Mouse (Mus musculus): ENCODE data around the gene Nuak2.
"Not testable (repeated sequence)": the region's sequence is repeated elsewhere in the genome, so short reads cannot be mapped to it uniquely, and the experiment has no call there.

Nuak2 gene

DNA sequence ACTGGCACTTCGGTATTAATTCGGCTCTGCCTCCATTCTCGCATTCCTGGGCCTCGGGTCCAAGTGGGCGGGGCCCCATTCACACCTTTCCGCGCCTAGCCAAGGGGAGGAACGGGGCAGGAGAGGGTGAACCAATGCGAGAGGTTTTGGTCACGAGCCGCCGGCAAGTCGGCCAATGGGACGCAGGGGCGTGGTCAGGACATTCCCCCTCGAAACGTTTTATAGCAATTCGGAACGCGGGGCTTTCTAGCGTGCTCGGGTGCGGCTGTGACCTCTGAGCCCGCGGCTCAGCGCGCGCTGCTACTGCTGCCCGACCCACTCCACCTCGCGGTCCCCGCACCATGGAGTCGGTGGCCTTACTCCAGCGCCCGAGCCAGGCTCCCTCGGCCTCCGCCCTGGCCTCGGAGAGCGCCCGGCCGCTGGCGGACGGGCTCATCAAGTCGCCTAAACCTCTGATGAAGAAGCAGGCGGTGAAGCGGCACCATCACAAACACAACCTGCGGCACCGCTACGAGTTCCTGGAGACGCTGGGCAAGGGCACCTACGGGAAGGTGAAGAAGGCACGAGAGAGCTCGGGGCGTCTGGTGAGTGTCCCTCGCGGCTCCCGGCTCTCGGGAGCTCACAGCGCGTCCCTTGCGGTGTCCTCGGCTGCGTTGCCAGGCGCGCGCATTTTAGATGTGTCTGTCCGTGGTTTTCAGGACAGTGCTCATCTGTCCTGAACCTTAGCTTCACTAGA, at the start of gene Nuak2:
Gene Nuak2 (plus strand): TSS at position 238 of the 736 bp plus-strand sequence.
- CTCF ChIA-PET, result interaction anchor here (0.7 to 2.4 kb wide), 4 partner anchors 11 to 81 kb away, joined by 3 to 64 read pairs (median 4); no protein-coding TSS in a partner anchor

DNA sequence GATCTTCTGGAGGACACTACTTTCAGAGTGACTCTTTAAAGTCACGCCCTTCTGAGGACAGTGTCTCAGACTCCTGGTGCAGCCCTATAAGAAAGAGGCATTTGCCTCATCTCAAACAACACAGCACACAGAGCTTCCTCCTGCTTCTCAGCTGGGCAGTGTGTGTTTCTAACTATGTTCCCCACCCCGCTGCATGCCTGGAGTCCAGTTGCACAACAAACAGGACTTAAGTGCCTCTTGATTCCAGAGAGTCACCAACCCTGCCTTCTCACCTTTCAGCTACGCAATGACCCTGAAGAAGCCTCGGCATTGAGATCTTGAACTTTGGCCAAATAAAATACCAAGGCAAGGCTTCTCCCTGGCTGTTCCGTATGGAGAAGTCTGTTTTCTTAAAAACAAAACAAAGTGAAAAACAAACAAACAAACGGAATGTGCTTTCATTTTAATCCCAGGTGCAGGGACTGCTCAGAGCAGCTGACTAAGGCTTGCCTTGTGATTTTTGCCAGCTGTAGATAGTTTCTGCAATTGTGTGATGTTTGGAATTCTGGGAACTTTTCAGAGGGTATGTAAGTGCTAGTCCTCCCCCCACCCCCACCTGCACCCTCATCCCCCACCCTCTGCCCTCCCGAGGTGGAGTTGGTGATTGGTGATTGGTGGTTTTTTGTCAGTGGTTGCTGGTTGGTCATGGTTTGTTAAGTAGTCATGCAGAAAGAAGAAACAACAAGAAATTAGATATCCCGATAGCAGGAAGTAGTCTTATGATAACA, 49.0 kb upstream of the Nuak2 start:
- CTCF ChIA-PET, result interaction anchor here (0.7 kb wide), 1 partner anchor 87 kb away, joined by 3 read pairs; no protein-coding TSS in a partner anchor

DNA sequence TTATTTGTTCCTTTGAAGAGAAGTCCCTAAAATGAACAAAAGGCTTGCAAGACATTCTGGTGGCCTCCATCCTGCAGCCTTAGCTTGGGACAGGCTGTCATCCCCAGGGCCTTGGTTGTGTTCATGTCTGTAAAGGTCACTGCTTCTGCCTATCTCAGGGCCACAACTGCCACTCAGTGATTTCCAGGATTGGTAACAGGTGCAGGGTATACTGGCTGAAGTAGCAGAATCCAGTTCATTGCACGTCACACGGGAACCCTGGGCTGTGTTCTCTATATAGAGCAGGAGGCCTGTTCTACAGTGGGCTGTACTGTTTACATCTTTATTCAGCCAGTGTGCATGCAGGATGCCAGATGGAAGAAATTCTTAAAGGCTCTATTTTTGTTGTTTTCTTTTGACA, 48.0 kb upstream of the Nuak2 start:
- CTCF ChIA-PET, result no interaction called here

DNA sequence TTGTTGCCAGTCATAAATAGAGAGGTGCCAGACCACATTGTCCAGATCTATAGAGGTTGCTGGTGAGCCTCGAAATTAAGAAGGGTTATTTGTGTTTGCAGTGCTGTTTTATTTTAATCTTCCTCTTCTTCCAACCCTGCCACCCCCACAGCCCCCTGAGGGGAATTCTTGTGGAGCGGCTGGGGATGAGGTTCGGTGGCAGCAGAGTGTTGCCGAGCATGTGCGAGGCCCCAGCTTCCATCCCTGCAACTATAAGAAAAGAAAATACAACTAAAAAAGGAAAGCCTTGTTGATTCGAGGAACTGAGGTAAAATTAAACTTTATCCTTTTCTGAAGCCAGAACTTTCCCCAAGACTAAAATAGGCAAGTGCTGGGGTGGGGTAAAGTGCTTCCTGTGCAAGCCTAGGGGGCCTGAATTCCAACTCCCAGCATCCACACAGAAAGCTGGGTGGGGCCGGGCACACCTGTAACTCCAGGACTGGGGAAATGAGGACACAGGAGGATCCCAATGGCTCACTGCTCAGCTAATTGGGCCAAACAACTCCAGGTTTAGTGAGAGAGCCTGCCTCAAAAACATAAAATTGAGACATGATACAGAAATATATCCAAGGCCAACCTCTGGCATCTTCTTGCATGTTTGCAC, 47.4 kb upstream of the Nuak2 start:
- CTCF ChIA-PET, result no interaction called here

DNA sequence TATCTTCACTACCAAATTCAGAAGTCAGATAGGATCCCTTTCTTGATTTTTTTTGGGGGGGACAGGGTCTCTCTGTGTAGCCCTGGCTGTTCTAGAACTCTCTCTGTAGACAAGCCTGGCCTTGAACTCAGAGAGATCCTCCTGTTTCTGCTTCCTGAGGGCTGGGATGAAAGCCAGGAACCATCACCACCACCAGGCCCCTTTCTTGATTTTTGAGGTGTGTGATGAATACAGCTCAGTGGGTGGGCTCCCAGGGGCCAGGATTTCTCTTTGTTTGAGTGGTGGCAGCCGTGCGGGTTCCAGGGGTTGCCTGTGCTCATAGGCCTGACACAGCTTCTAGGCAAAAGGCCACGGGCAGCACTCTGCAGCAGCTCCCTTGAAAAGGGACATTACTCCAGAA, 44.7 kb upstream of the Nuak2 start:
- CTCF ChIA-PET, result no interaction called here

DNA sequence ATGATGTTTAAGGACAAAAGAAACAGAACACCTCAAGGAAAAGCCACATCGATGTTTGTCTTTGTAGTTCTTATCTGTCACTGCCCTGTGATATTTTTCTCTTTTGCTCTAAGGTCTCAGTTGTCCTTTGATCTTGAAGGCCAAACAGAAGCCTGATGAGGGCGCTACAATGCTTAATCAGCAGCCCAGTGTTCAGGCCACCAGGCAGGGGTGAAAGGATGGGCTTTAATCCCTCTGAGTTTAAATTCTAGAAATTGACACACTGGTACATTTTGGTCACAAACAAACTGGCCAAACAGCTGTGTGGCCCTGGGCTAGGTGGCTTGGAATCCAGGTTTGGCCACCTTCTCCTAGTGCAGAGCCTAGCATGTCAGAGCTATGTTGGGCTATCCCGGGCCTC, 39.2 kb upstream of the Nuak2 start:
- CTCF ChIA-PET, result no interaction called here

DNA sequence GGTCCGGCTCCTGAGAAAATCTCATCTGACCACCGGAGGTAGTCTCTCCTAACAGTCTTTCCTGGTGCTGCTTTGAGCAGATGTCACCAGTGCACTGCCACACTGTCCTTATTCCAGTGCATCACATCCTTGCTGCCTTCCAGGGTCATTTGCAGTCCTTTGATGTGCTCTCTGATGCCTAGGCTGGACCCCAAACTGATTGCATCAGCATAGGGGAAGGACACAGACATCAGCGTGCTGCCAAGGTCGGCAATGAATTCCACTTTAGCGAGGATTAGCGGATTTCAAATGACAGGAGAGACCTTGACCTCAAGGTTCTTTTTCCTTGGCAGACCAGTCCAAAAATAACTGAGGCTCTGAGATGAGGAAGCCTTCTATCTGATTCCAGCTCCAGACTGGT, 38.8 kb upstream of the Nuak2 start:
- CTCF ChIA-PET, result no interaction called here

DNA sequence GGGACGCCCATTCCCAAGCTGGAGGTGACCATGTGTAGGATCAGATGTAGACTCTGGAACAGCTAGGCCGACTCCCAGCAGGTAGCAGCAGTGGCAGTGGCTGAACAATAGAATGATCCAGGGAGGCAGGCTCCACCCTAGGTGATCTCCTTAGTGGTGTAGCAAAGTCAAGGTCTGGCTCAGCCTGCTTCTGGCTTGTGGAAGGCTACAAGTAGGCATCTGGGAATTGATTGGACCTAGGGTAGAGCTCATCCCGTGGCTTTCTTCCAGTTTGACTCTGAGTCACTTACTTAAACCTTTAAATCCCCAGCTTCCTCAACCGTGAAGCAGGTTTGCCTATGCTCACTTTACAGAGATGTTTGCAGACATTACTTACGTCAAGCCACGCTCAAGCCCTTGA, 35.3 kb upstream of the Nuak2 start:
- CTCF ChIA-PET, result not testable (repeated sequence)

DNA sequence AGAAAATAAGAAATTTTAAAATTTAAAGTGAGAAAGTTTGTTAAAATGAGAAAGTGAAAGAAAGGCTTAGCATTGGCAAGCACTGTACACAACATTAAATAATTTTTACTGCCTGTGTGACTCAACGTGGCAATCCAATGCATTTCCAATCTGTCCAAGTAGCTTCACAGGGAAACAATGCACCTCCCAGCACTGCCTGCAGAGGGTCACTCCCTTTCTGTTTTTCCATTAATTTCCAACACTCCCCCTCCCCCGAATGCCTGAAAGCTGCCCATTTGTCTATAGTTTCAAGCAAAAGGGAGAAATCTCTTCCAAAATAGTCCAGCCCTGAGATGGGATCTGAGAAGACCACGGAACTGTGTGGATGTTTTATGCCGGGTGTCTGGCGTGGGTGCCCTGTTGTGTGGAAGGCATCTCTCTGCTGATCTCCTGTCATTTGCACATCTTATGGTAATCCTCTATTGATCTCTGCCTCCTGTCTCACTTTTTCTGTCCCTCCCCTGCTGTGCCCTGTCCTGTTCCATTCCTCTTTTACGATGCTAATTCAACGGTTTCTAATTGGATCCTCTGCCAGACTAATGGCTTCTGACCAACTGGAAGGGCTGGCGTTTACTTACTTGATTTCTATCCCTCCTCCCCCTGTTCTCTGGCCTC, 34.3 kb upstream of the Nuak2 start:
- CTCF ChIA-PET, result no interaction called here

DNA sequence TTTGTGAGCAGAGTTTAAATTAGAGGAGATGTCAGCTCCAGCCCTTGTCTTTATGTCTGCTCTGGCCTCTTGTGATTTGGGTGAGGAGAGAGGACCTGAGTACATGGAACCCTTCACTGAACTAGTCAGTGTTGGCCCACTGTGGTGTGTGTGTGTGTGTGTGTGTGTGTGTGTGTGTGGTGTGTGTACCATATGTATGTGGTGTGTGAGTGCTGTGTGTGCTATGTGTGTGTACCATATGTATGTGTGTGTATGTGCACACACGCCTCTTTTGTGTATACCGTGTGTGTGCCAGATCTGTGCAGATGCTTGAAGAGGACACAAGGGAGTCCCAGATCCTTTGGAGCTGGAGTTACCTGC, 33.8 kb upstream of the Nuak2 start:
- CTCF ChIA-PET, result no interaction called here

DNA sequence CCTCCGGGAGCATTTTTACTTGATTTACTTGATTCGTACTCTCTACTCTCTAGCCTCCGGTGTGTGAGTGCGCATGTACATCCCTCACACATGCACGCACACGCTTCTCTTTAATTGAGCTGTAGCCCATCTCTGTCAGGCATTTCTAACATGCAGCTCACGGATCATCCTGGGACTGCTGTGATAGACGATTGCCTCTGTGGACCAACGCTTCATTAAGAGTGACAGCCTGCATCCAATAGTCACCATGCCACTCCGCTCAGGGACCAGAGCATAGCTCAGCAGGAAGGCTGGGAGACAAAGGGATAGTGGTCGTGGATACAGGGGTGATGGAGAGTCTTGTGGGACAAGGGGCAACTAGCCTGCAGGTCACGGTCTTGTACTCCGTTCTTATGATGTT, 32.9 kb upstream of the Nuak2 start:
- CTCF ChIA-PET, result no interaction called here

DNA sequence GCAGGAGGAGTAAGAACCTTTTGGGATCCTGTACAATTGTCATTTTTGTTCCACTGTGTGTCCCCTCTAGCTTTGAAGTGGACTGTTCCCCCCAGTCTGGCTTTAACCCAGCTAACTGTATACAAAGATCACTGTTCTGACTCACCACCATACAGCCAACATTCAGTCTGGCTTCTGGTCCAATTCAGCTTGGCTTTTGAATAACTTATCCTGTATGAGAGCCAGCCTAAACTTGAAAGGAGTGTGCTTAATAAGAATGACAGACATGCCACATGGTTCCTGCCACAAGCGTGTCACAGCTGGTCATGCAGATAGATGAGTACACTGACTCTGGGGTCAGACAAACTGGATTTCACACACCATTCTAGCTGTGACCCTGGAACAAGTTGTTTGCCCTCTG, 29.2 kb upstream of the Nuak2 start:
- CTCF ChIA-PET, result no interaction called here

DNA sequence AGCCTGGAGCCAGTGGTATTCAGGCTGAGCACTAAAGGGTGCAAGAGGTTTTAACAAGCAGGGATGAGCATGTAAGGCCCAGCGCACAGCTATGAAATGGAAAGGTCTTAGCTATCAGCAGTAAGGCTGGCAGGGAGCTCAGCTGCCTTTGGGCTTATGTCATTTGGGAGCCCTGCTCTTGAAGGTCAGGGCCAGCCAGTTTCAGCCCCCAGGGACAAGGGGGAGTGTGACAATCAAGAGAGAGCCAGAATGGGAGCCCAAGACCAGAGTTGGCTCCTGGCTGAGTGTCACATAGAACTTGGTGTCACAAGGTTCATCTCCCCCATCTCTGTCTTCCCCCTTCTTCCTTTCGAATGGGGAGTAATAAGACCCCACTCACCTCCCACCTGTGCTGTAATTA, 28.5 kb upstream of the Nuak2 start:
- CTCF ChIA-PET, result no interaction called here

DNA sequence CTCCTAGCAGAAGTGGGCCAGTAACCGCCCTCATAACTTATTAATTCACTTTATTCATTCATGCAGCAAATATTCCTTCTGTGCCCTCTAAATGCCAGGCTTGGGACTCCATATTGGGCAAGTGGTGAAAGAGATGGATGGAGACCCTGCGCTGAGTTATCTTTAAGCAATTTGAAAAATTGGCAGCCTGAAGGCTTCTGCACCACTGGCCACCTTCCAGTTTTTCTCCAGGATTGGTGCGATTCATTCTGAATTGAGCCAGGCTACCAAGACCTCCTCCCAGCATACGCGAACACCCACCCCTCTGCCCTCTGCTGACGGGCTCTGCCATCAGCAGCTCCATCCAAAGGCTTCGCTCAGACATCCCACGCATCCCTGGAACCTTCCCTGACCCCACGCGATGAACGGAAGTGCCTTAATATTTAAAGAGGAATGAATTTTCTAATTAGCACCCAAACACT, 27.9 kb upstream of the Nuak2 start:
- CTCF ChIA-PET, result interaction anchor here (0.6 kb wide), 1 partner anchor 68 kb away, joined by 6 read pairs; no protein-coding TSS in a partner anchor

DNA sequence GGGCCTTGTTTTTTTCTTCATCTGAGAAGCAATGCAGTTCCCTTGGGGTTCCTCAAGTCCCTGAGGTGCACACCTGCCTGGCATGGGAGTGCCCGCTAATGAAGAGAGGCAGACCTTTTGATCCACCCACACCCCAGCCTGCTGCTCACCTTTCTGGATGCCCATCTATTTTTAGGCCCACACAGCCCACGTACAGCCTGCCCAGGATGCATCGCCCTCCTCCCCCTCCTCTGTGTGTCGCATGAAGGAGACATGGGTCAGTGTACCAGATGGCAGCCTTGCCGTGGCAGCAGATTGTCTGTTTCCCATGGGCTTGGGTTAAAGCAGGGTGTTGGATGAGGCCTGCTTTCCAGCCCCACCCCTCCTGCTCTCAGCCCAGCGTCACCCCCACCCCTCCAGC, 26.0 kb upstream of the Nuak2 start:
- CTCF ChIA-PET, result interaction anchor here (0.7 kb wide), 1 partner anchor 14 kb away, joined by 4 read pairs; no protein-coding TSS in a partner anchor

DNA sequence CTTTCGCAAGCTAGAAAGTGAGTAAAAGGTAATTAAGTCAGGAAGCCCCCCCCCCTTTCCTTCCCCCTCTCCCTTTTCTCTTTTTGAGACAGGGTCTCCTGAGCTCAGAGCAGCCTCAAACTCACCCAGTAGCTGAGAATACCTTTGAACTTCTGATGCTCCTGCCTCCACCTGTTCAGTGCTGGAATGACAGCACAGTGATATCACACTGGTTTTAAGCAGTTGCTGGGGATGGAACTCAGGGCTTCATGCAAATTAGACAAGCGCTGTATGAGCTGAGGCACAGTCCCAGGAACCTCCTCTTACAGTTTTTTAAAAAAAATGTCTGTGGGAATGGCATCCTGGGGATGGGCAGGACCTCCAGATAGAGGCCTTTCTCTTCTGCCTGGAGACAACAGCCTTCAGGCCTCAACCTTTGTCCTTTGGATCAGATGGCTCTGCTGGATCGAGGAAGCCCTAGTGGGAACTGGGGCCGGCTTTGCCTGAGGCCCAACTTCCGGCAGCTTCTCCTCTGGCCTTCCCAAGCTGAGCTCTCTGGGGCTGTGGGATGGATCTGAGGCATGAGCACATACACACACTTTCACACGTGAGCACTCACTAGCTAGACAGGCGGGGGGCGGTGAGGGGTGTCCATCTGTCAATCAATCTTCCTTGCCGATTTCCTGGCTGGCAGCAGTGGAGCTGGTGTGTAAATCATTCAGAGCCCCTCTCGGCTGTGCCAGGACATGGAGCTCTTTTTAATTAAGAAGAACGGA, 24.8 kb upstream of the Nuak2 start:
- CTCF ChIA-PET, result interaction anchor here (0.7 kb wide), 1 partner anchor 51 kb away, joined by 10 read pairs; no protein-coding TSS in a partner anchor

DNA sequence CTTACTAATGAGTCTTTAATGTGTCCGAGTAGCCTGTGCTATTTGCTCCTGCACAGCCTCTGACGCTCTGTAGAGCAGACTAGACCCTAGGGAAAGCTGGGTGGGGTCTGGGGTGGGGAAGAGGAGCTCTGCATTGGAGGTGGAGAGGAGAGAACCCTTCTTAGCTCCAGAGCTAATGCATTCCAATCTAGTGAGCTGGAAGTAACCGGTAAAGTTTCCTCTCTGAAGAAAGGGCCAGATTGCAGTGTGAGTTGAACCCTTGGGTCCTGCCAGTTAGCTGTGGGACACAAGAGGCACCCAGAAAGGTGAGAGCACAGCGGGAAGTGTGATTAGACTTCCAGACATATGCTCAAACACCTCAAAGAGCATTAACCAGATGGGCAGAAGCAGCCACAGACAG, 24.2 kb upstream of the Nuak2 start:
- CTCF ChIA-PET, result interaction anchor here (0.7 kb wide), 1 partner anchor 50 kb away, joined by 10 read pairs; no protein-coding TSS in a partner anchor

DNA sequence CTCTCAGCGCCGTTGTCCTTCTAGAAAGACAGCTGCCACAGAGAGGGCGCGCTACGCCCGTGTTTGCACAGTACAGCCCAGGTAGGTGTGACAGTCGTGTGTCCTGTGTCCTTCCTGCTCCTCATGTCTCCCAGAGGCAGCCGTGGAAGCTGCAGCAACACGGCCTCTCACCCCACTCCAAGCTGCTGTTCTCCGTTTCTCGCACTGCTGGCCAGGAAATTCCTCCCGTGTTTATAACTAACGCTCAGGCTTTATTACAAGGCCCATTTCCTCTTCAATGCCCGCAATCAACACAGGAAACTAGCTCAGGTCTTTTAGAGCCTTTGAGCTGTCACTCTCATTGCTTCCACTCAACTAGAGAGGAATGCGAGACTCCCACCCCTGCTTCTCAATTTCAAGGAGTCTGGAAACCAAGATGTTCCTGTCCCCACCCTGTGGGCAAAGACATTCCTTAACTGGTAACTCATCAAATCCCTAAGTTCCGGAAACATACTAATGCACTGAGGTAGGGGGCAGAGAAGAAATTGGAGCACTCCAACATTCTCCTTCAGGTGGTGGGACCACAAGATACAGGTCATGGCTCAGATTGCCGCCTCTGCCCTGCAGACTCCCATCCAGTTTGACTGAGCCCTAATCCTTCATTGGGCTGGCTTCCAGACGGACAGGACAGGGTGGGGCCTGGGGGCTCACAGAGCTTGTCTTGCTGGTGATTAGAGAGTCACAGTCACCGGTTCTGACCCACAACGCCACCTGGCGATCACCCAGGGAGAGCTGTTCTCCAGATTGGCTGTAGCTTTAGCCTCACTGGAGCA, 23.4 kb upstream of the Nuak2 start:
- CTCF ChIA-PET, result interaction anchor here (0.6 kb wide), 1 partner anchor 98 kb away, joined by 6 read pairs; no protein-coding TSS in a partner anchor

DNA sequence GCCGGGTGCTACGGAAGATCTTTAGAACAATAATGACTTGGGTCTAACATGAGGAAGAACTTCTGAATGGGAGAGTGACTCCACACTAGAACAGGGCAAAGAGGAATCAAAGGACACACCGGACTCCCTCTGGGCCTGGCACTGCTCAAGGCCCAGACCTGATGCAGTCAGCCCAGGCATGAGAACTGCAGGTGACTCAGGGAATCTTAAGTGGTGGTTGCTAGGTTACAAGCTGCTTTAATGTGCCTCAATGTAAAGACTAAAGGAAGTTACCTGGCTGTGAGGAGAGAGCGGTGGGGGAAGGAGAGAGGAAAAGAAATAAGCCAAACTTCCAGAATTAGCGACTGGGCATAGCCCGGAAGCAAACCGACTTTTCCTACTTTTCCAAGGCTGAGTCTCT, 20.4 kb upstream of the Nuak2 start:
- CTCF ChIA-PET, result no interaction called here

DNA sequence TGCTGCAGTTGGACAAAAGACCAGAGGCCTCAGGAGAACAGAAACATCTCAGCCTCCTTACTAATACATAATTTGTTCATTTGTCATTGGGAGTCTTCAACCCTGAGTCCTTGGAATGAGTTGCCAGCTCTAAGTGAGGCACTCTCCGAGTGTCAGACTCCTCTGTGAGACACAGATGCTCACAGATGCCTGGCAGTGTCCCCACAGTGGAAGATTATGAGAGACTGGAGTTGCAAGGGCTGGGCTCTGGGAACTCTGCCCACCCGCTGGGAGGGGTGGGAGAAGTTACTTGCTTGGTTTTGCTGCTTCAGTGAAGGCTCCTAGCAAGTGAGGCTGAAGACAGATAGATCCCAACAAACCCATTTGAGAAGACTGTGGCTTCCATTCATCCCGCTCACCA, 19.9 kb upstream of the Nuak2 start:
- CTCF ChIA-PET, result no interaction called here

Measured in spleen, embryonic (tissue).